ENCODE assay signal across 8 mouse cellular contexts in genomic region chr2:156839319-156840191, GRCm38 (mm10). TPM values are rescaled to one million over a fixed set of nuclear protein-coding genes. Genes with fewer than 3 reads are reported as not detected.
DNase-seq lines count a peak whose midpoint lies in the region; ATAC-seq and TF ChIP-seq lines count a peak whose summit lies in the region.

Tgif2 (plus strand) TSS chr2:156840007.

- no peak for TF ChIP-seq CTCF in Patski (IDR thresholded peaks at IDR 0.05)

- CTCF ChIA-PET in Patski (lab: Charles Lee): no interaction called here

- 3% methylated on average over 38 of the region's 61 CpGs for WGBS in embryonic facial prominence, embryonic 14.5 days
- WGBS in limb, embryonic 10.5 days: under 1% methylated on average over 56 of the region's 61 CpGs
- under 1% methylated on average over 47 of the region's 61 CpGs for WGBS in midbrain, embryonic 11.5 days

- H3K4me1 ChIP-seq in embryonic facial prominence, embryonic 14.5 days (ENCODE audit: control insufficient read depth, insufficient read depth, low read length): peaks cover 26% of the 10 kb centered on the region
- peaks cover 51% of the 10 kb centered on the region for H3K4me1 ChIP-seq in limb, embryonic 10.5 days
- peaks cover 29% of the 10 kb centered on the region for H3K4me1 ChIP-seq in midbrain, embryonic 11.5 days (ENCODE audit: control insufficient read depth, insufficient read depth, low read length)

- intact Hi-C loops in heart, postnatal 36 days (cut with DNase I): no loop called here

- POLR2A ChIA-PET in Patski (lab: Charles Lee): no interaction called here

- H3K9ac ChIP-seq in embryonic facial prominence, embryonic 14.5 days (ENCODE audit: low read depth, low read length): peak within 1 kb of the TSS; percentile 95
- H3K9ac ChIP-seq in midbrain, embryonic 11.5 days (ENCODE audit: low read length): peak within 1 kb of the TSS; percentile 95

- peak within 1 kb of the TSS; percentile 91 for H3K4me3 ChIP-seq in embryonic facial prominence, embryonic 14.5 days (ENCODE audit: low read depth, low read length)
- H3K4me3 ChIP-seq in limb, embryonic 10.5 days: peak within 1 kb of the TSS; percentile 96
- peak within 1 kb of the TSS; percentile 86 for H3K4me3 ChIP-seq in midbrain, embryonic 11.5 days (ENCODE audit: low read depth, low read length)

- peak within 1 kb of the TSS; percentile 61 for H3K4me2 ChIP-seq in embryonic facial prominence, embryonic 14.5 days (ENCODE audit: low read depth, low read length)
- peak within 1 kb of the TSS; percentile 64 for H3K4me2 ChIP-seq in midbrain, embryonic 11.5 days

- ATAC-seq in Patski: no peak
- peak; percentile 86 for ATAC-seq in embryonic facial prominence, embryonic 14.5 days (ENCODE audit: low read depth)
- peak; percentile 89 for ATAC-seq in midbrain, embryonic 11.5 days (ENCODE audit: low FRiP score)

- H3K36me3 ChIP-seq in embryonic facial prominence, embryonic 14.5 days (ENCODE audit: control insufficient read depth, insufficient read depth, low read length): peaks cover 32% of the 10 kb centered on the region
- peaks cover 52% of the 10 kb centered on the region for H3K36me3 ChIP-seq in limb, embryonic 10.5 days
- H3K36me3 ChIP-seq in midbrain, embryonic 11.5 days (ENCODE audit: control insufficient read depth, insufficient read depth, low read length): peaks cover 2% of the 10 kb centered on the region
- no peaks in the 10 kb centered on the region for H3K36me3 ChIP-seq in splenic B cell, adult 2 months (ENCODE audit: control insufficient read depth, insufficient read depth, low read length, poor library complexity, severe bottlenecking)

- no peaks in the 10 kb centered on the region for H3K27me3 ChIP-seq in Patski
- H3K27me3 ChIP-seq in embryonic facial prominence, embryonic 14.5 days (replicated peaks; ENCODE audit: control insufficient read depth, insufficient read depth, low read length): no peaks in the 10 kb centered on the region
- no peaks in the 10 kb centered on the region for H3K27me3 ChIP-seq in limb, embryonic 10.5 days (ENCODE audit: low read depth, poor library complexity, severe bottlenecking)
- H3K27me3 ChIP-seq in midbrain, embryonic 11.5 days (ENCODE audit: control insufficient read depth, insufficient read depth, low read length): no peaks in the 10 kb centered on the region
- H3K27me3 ChIP-seq in splenic B cell, adult 2 months (ENCODE audit: control insufficient read depth, insufficient read depth, low read length, poor library complexity, severe bottlenecking): no peaks in the 10 kb centered on the region

- H3K27ac ChIP-seq in embryonic facial prominence, embryonic 14.5 days (replicated peaks; ENCODE audit: low read depth, low read length): peak within 1 kb of the TSS; percentile 91
- H3K27ac ChIP-seq in limb, embryonic 10.5 days: peak within 1 kb of the TSS; percentile 98
- H3K27ac ChIP-seq in midbrain, embryonic 11.5 days (ENCODE audit: low read depth, low read length): peak within 1 kb of the TSS; percentile 92

- in situ Hi-C loops in Patski (cut with MboI; ENCODE audit: low pct_unique_long_range_greater_than_20kb): no loop called here

- H3K9me3 ChIP-seq in embryonic facial prominence, embryonic 14.5 days (ENCODE audit: control insufficient read depth, low read length): no peaks in the 10 kb centered on the region
- no peaks in the 10 kb centered on the region for H3K9me3 ChIP-seq in limb, embryonic 10.5 days (replicated peaks)
- no peaks in the 10 kb centered on the region for H3K9me3 ChIP-seq in midbrain, embryonic 11.5 days (ENCODE audit: control insufficient read depth, low read length)

- DNase-seq in 3T3-L1 (ENCODE audit: low read depth, low spot score) (peak; percentile 76), Patski (ENCODE audit: low read depth, low spot score) (no peak)
- peak; percentile 96 for DNase-seq in embryonic facial prominence, embryonic 14.5 days (ENCODE audit: low spot score)
- DNase-seq in heart, postnatal 36 days: peak; percentile 41 to 53
- peak; percentile 99 for DNase-seq in limb, embryonic 10.5 days (ENCODE audit: low spot score)
- DNase-seq in midbrain, embryonic 11.5 days (ENCODE audit: low spot score, missing footprints): peak; percentile 100
- DNase-seq in splenic B cell, adult 2 months (ENCODE audit: low read depth, low spot score): peak; percentile 90
- DNase-seq in left cerebral cortex, adult 11 months (ENCODE audit: low spot score): no peak

RNA-seq across cellular contexts. Expression of gene Tgif2, which starts in this region (rescaled TPM):
- polyA plus RNA-seq in Patski (2021): 10.0 TPM
- 44.3 and 56.5 TPM in 2 replicates for polyA plus RNA-seq in embryonic facial prominence, embryonic 14.5 days (2014; fragmentation: Nextera tagmentation; extraction: Ambion mirVana)
- total RNA-seq in heart, postnatal 36 days (2021): under 1 TPM; 0.51 to 0.72 TPM
- polyA plus RNA-seq in limb, embryonic 10.5 days (2016; fragmentation: Nextera tagmentation; extraction: Ambion mirVana): 104 and 109 TPM in 2 replicates
- 81.2 and 88.6 TPM in 2 replicates for polyA plus RNA-seq in midbrain, embryonic 11.5 days (2014; fragmentation: Nextera tagmentation; extraction: Ambion mirVana)

Comparison
In these comparisons a context has a peak if more than half of its experiments do, and no peak if none do; other contexts are left out.
1. Peak in DNase-seq in heart, postnatal 36 days; RNA of the gene not detected or under 1 TPM.
2. DNase-seq: peak in 3T3-L1 (single experiment), embryonic facial prominence, embryonic 14.5 days (single experiment), limb, embryonic 10.5 days (single experiment), midbrain, embryonic 11.5 days (single experiment) and splenic B cell, adult 2 months (single experiment); none in Patski (single experiment) and left cerebral cortex, adult 11 months (single experiment).
3. Peak in every context shown above with its lines, with median percentiles within 50 percentile points of each other: H3K27ac ChIP-seq and H3K4me3 ChIP-seq.